Mouse (Mus musculus): ENCODE results near the gene Angptl2.

DNA sequence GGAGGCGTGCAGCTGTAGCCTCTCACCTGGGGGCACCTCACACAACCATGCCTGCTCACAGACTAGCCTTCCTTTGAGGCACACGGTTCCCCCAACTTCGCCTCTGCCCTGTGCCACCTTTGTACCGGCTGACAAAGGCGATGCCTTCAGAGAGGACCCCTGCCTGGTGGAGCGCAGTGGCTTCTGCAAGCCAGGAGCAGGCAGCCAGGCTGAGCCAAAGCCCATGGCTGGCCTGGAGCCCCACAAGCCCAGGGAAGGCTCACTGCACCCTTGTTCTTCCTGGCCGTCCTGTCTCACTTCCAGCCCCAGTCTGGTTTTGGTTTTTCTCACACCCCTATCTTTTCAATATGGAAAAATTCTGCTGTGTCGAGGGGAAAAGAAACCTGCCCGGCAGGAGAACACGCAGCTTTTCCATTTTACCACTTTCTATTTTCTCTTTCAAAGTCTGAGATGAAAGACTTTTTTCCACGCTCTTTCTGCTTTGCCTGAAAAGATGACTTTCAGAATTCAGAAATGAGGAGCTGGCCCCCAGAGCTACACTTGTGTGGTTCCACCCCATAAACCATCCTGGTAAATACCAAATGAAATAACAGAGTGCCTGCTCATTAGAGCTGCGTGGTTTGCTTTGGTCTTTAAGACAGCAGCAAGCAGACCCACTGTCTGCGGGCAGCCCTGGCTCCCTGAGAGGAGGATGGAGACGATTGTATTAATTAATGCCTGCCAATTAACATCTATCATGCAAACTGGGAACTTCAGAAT is 36.5 kb upstream of the Angptl2 start:
- no peak; the same call in none of the 2 replicates for TF ChIP-seq EP300 (IDR thresholded peaks at IDR 0.05; ENCODE audit: low read length)
- TF ChIP-seq CTCF (conservative IDR thresholded peaks at IDR 0.05 in 1 of 2, IDR thresholded peaks at IDR 0.05 in 1 of 2; ENCODE audit: low read depth in 2 of 2, low read length in 2 of 2): no peak
- TF ChIP-seq POLR2A (IDR thresholded peaks at IDR 0.05; ENCODE audit: low read depth, low read length): no peak
- no peak for TF ChIP-seq KAT2A (IDR thresholded peaks at IDR 0.05; ENCODE audit: insufficient replicate concordance, low read length)
- no peak for TF ChIP-seq MYC (IDR thresholded peaks at IDR 0.05; ENCODE audit: low read depth, low read length)
- TF ChIP-seq BHLHE40 (IDR thresholded peaks at IDR 0.05; ENCODE audit: low read depth, low read length): no peak
- TF ChIP-seq RCOR1 (conservative IDR thresholded peaks at IDR 0.05; ENCODE audit: low read depth, low read length): no peak
- TF ChIP-seq JUND (conservative IDR thresholded peaks at IDR 0.05; ENCODE audit: low read depth, low read length): no peak
- no peak for TF ChIP-seq TCF12 (IDR thresholded peaks at IDR 0.05; ENCODE audit: low read depth, low read length)
- no peak for TF ChIP-seq CHD2 (IDR thresholded peaks at IDR 0.05; ENCODE audit: low read length)
- no peak for TF ChIP-seq MAX (IDR thresholded peaks at IDR 0.05; ENCODE audit: low read length)
